Comparison of ENCODE assay signal across 8 mouse cellular contexts in the genomic region with DNA sequence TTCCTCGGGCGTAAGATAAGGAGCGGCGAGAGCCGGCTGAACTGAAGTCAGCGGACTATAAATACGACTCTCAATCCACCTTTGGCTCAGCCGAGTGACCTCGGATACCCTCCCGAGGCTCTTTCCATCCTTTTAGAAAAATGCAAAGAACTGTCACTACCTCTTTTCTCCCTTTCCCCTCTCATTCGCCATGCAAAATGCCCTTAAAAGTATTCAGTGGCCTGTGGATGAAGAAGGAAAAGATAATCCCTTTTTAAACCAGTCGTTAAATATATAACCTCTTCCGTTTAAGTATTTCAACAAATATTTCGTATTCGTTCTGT. TPM values are rescaled to one million over a fixed set of nuclear protein-coding genes. Genes with fewer than 3 reads are reported as not detected.
A peak's percentile ranks its signal among the peaks of the same experiment; 100 is the strongest.
DNase-seq lines count a peak whose midpoint lies in the region; ATAC-seq and TF ChIP-seq lines count a peak whose summit lies in the region.

A gene (minus strand): TSS at position 17 of the 323 bp plus-strand sequence.

- TF ChIP-seq CTCF in ES-Bruce4 (IDR thresholded peaks at IDR 0.05; ENCODE audit: low read depth, low read length): no peak

- no peak for TF ChIP-seq EP300 in ES-Bruce4 (IDR thresholded peaks at IDR 0.05; ENCODE audit: insufficient read depth, low read depth, low read length)

- H3K27me3 ChIP-seq in ES-Bruce4 (ENCODE audit: control insufficient read depth, insufficient read depth, low read length, poor library complexity, severe bottlenecking): no peaks in the 10 kb centered on the region
- no peaks in the 10 kb centered on the region for H3K27me3 ChIP-seq in intestine, embryonic 14.5 days (replicated peaks; ENCODE audit: control insufficient read depth, insufficient read depth, low read length)
- no peaks in the 10 kb centered on the region for H3K27me3 ChIP-seq in midbrain, embryonic 14.5 days (ENCODE audit: control insufficient read depth, insufficient read depth, low read length)

- H3K4me3 ChIP-seq in ES-Bruce4 (ENCODE audit: low read depth, low read length): peak within 1 kb of the TSS; percentile 98
- H3K4me3 ChIP-seq in intestine, embryonic 14.5 days (ENCODE audit: low read depth, low read length): peak within 1 kb of the TSS; percentile 81
- H3K4me3 ChIP-seq in midbrain, embryonic 14.5 days (replicated peaks; ENCODE audit: low read depth, low read length): peak within 1 kb of the TSS; percentile 87

- H3K9me3 ChIP-seq in ES-Bruce4 (replicated peaks; ENCODE audit: control insufficient read depth, insufficient read depth, low read length, poor library complexity, severe bottlenecking): no peaks in the 10 kb centered on the region
- no peaks in the 10 kb centered on the region for H3K9me3 ChIP-seq in intestine, embryonic 14.5 days (ENCODE audit: control insufficient read depth, low read length)
- no peaks in the 10 kb centered on the region for H3K9me3 ChIP-seq in midbrain, embryonic 14.5 days (ENCODE audit: control insufficient read depth, low read length)

- H3K4me2 ChIP-seq in intestine, embryonic 14.5 days (ENCODE audit: low read length): peak within 1 kb of the TSS; percentile 60
- peak within 1 kb of the TSS; percentile 74 for H3K4me2 ChIP-seq in midbrain, embryonic 14.5 days (ENCODE audit: low read length)

- H3K36me3 ChIP-seq in ES-Bruce4 (ENCODE audit: control insufficient read depth, insufficient read depth, low read length, poor library complexity, severe bottlenecking): no peaks in the 10 kb centered on the region
- H3K36me3 ChIP-seq in intestine, embryonic 14.5 days (ENCODE audit: control insufficient read depth, insufficient read depth, low read length): no peaks in the 10 kb centered on the region
- no peaks in the 10 kb centered on the region for H3K36me3 ChIP-seq in midbrain, embryonic 14.5 days (ENCODE audit: control insufficient read depth, insufficient read depth, low read length)

- DNase-seq in embryo, embryonic 11.5 days (ENCODE audit: low read depth, low spot score): peak; percentile 44
- DNase-seq in embryo, embryonic 10.5 days (ENCODE audit: low spot score): no peak
- DNase-seq in gastrocnemius, adult 18-20 months (ENCODE audit: low spot score): no peak
- no peak for DNase-seq in intestine, embryonic 14.5 days (ENCODE audit: low spot score)
- DNase-seq in midbrain, embryonic 14.5 days: no peak
- DNase-seq in cerebellum, adult 8-10 months: no peak
- no peak for DNase-seq in MN1 (ENCODE audit: low spot score)

- no peak for TF ChIP-seq POLR2A in ES-Bruce4 (IDR thresholded peaks at IDR 0.05; ENCODE audit: insufficient read depth, low read length)

- H3K4me1 ChIP-seq in ES-Bruce4 (ENCODE audit: control insufficient read depth, insufficient read depth, low read length): no peaks in the 10 kb centered on the region
- H3K4me1 ChIP-seq in intestine, embryonic 14.5 days (replicated peaks; ENCODE audit: control insufficient read depth, insufficient read depth, low read length): peaks cover 17% of the 10 kb centered on the region
- H3K4me1 ChIP-seq in midbrain, embryonic 14.5 days (ENCODE audit: control insufficient read depth, insufficient read depth, low read length): peaks cover 21% of the 10 kb centered on the region

- peak within 1 kb of the TSS; percentile 98 for H3K9ac ChIP-seq in ES-Bruce4 (ENCODE audit: low read depth, poor library complexity, severe bottlenecking)
- peak within 1 kb of the TSS; percentile 99 for H3K9ac ChIP-seq in intestine, embryonic 14.5 days (ENCODE audit: low read length)
- peak within 1 kb of the TSS; percentile 93 for H3K9ac ChIP-seq in midbrain, embryonic 14.5 days (replicated peaks; ENCODE audit: low read length)

- ATAC-seq in intestine, embryonic 14.5 days (replicated peaks; ENCODE audit: low FRiP score, low TSS enrichment, low read depth): no peak
- ATAC-seq in midbrain, embryonic 14.5 days (ENCODE audit: low FRiP score, low TSS enrichment): no peak

- 6% methylated on average over 15 of the region's 15 CpGs for WGBS in intestine, embryonic 14.5 days
- 6% methylated on average over 15 of the region's 15 CpGs for WGBS in midbrain, embryonic 14.5 days

- H3K27ac ChIP-seq in ES-Bruce4 (ENCODE audit: insufficient read depth, low read length): peak within 1 kb of the TSS; percentile 57; the same call in 1 of the 2 replicates
- peak within 1 kb of the TSS; percentile 97 for H3K27ac ChIP-seq in intestine, embryonic 14.5 days (ENCODE audit: low read depth)
- peak within 1 kb of the TSS; percentile 95 for H3K27ac ChIP-seq in midbrain, embryonic 14.5 days (replicated peaks; ENCODE audit: low read depth, low read length)

RNA-seq across cellular contexts. Expression of the gene that starts here (rescaled TPM):
- polyA plus RNA-seq in ES-Bruce4 (2011; ENCODE audit: insufficient read depth, insufficient read length, low read depth, missing spikeins): 75.3 and 75.4 TPM in 2 replicates
- total RNA-seq in gastrocnemius, adult 18-20 months (2021): 10 to 100 TPM; 46.3 to 47.4 TPM
- 56.7 and 56.8 TPM in 2 replicates for polyA plus RNA-seq in intestine, embryonic 14.5 days (2014; fragmentation: Nextera tagmentation; extraction: Ambion mirVana)
- polyA plus RNA-seq in midbrain, embryonic 14.5 days (2014; fragmentation: Nextera tagmentation; extraction: Ambion mirVana): 16.3 and 25.9 TPM in 2 replicates
